Mouse (Mus musculus) liver, embryonic 16.5 days (tissue): ENCODE results near the gene Cgnl1. TPM values are rescaled to one million over a fixed set of nuclear protein-coding genes. Genes with fewer than 3 reads are reported as not detected.

ENCODE experiments used
- ATAC-seq: fragments of 200-750 bp; cut with Nextera tagmentation; 2 replicates; pipeline ENCODE4 v1.8.0; 2017; ENCODE audit warnings: low read depth, mild to moderate bottlenecking, moderate number of reproducible peaks, moderate library complexity
- H3K27ac ChIP-seq: fragments of 300-500 bp; sonication (generic); 2 replicates; pipeline ENCODE4 v1.5.1; 2014; ENCODE audit warnings: mild to moderate bottlenecking, low read length
- H3K27me3 ChIP-seq: fragments of 300-500 bp; sonication (generic); 2 replicates; pipeline ENCODE4 v1.6.1; 2014; ENCODE audit warnings: low read depth, low read length, mixed read lengths; ENCODE audit not compliant: control insufficient read depth, insufficient read depth
- H3K36me3 ChIP-seq: fragments of 300-500 bp; sonication (generic); 2 replicates; pipeline ENCODE4 v1.6.1; 2014; ENCODE audit warnings: mild to moderate bottlenecking; ENCODE audit not compliant: control insufficient read depth, insufficient read depth
- H3K4me1 ChIP-seq: fragments of 300-500 bp; sonication (generic); 2 replicates; pipeline ENCODE4 v1.6.1; 2014; ENCODE audit warnings: low read depth, low read length, mixed read lengths; ENCODE audit not compliant: control insufficient read depth
- H3K4me2 ChIP-seq: fragments of 300-500 bp; sonication (generic); 2 replicates; pipeline ENCODE4 v1.6.1; 2014; ENCODE audit warnings: low read depth, low read length, mixed read lengths
- H3K4me3 ChIP-seq: fragments of 300-500 bp; sonication (generic); 2 replicates; pipeline ENCODE4 v1.5.1; 2014; ENCODE audit warnings: low read depth, mild to moderate bottlenecking, low read length
- H3K9ac ChIP-seq: fragments of 300-500 bp; sonication (generic); 2 replicates; pipeline ENCODE4 v1.6.1; 2014; ENCODE audit warnings: low read depth, low read length
- H3K9me3 ChIP-seq: fragments of 300-500 bp; sonication (generic); replicated peaks from 2 replicates; pipeline ENCODE4 v1.6.1; 2016; ENCODE audit warnings: low read length; ENCODE audit not compliant: control insufficient read depth
- WGBS: fragments of 180-500 bp; shearing (Covaris S2); extraction: QIAGEN DNeasy Blood & Tissue Kit; methylation state at CpG from one replicate; pipeline ENCODE4 v1.1.7; 2014; ENCODE audit not compliant: insufficient replicate concordance; 5-methylcytosine and 5-hydroxymethylcytosine counted together
- polyA plus RNA-seq: library from polyadenylated mRNA; unstranded; fragments of >200 nt; fragmentation: Nextera tagmentation; extraction: Ambion mirVana; gene quantifications from 2 replicates; pipeline ENCODE4 v1.2.1, GENCODE M21; 2015

Gene Cgnl1
- polyA plus RNA-seq, 1 experiment from 2014 or later = 2.6 TPM

- Histone ChIP-seq H3K4me1 (peaks cover 14% of the 10 kb centered on the region), H3K9ac (no peak overlapping the region), H3K36me3 (no peaks in the 10 kb centered on the region), H3K27ac (no peak overlapping the region; the same call in 1 of the 2 replicates), H3K4me3 (no peak overlapping the region), H3K4me2 (0 out of 2 replicates have a peak overlapping the region, but pooled peaks have one; percentile 6), H3K9me3 (no peaks in the 10 kb centered on the region), H3K27me3 (no peaks in the 10 kb centered on the region)
- 20% methylated on average over 5 of the region's 5 CpGs for whole genome bisulfite sequencing
- ATAC-seq = peak; percentile 72
Measured at GRCm38 (mm10) chr9:71676988-71677688, 94.3 kb downstream of the Cgnl1 start.

DNA sequence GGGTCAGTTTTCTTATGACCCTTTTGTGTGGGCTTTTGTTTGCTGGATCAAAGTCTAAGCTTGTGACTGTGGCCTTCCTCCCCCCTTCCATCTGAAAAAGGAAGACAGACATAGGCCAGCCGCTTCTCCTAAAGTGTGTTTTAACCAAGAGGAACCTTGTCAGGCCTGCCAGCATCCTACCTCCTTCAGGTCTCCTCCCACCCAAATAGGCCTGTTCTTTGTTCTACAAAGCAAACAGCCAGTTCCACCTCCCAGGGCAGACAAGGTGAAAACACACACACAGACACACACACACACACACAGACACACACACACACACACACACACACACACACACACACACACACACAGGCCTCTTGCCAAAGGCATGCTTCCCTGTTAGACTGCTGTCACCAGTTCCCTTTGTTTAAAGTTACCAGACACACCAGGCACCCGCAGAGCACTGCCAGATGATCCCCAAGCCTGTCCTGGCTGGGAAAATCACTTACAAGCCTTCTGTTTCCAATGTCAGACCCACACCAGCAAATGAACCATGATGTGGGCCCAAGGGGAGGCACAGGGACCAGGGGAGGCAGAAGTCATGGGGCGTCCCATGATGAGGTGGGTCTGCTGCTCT is 95.5 kb downstream of the Cgnl1 start:
- 65% methylated on average over 3 of the region's 3 CpGs for WGBS

GRCm38 (mm10) chr9:71675216-71675615 is 96.2 kb downstream of the Cgnl1 start:
- H3K4me2 ChIP-seq = no peak overlapping the region
- H3K9ac ChIP-seq = no peak overlapping the region
- 86% methylated on average over 2 of the region's 2 CpGs for WGBS
- no peak overlapping the region for H3K27ac ChIP-seq
- no peaks in the 10 kb centered on the region for H3K9me3 ChIP-seq
- H3K4me3 ChIP-seq = no peak overlapping the region
- H3K4me1 ChIP-seq = peaks cover 14% of the 10 kb centered on the region
- H3K27me3 ChIP-seq = no peaks in the 10 kb centered on the region
- no peak for ATAC-seq
- H3K36me3 ChIP-seq = no peaks in the 10 kb centered on the region

More for the DNA sequence above, 95.5 kb downstream of the Cgnl1 start:
- no peak overlapping the region for H3K4me3 ChIP-seq
- no peak overlapping the region for H3K4me2 ChIP-seq
- peaks cover 14% of the 10 kb centered on the region for H3K4me1 ChIP-seq
- H3K27ac ChIP-seq = peak overlapping the region; percentile 54; the same call in 1 of the 2 replicates
- H3K27me3 ChIP-seq = no peaks in the 10 kb centered on the region
- H3K9ac ChIP-seq = no peak overlapping the region
- H3K36me3 ChIP-seq = no peaks in the 10 kb centered on the region
- no peaks in the 10 kb centered on the region for H3K9me3 ChIP-seq
- peak; percentile 42 for ATAC-seq

GRCm38 (mm10) chr9:71674476-71674875 is 96.9 kb downstream of the Cgnl1 start:
- Histone ChIP-seq H3K4me1 (peaks cover 16% of the 10 kb centered on the region), H3K9ac (no peak overlapping the region), H3K9me3 (no peaks in the 10 kb centered on the region), H3K4me2 (no peak overlapping the region), H3K4me3 (no peak overlapping the region), H3K36me3 (no peaks in the 10 kb centered on the region), H3K27ac (no peak overlapping the region), H3K27me3 (no peaks in the 10 kb centered on the region)
- ATAC-seq = no peak
- WGBS = 54% methylated on average over 5 of the region's 5 CpGs

DNA sequence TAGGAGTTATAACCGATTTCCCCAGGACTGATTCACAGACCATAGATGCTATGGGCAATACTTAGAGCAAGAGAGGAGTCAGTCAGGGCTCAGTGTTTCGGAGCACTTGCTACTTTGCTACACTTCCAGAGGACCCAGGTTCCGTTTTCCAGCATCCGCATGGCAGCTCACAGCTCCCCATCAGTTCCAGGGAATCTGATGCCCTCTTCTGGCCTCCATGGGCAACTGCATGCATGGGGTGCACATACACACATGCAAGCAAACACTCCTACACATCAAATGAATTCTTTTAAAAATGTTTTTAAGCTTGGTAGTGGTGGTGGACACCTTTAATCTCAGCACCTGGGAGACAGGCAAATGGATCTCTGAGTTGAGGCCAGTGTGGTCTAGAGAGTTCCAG is 98.9 kb downstream of the Cgnl1 start:
- Histone ChIP-seq H3K4me1 (peaks cover 16% of the 10 kb centered on the region), H3K4me2 (no peak overlapping the region), H3K9me3 (no peaks in the 10 kb centered on the region), H3K4me3 (no peak overlapping the region), H3K27ac (no peak overlapping the region), H3K27me3 (no peaks in the 10 kb centered on the region), H3K9ac (no peak overlapping the region), H3K36me3 (no peaks in the 10 kb centered on the region)
- WGBS = 82% methylated on average over 4 of the region's 4 CpGs
- no peak for ATAC-seq

DNA sequence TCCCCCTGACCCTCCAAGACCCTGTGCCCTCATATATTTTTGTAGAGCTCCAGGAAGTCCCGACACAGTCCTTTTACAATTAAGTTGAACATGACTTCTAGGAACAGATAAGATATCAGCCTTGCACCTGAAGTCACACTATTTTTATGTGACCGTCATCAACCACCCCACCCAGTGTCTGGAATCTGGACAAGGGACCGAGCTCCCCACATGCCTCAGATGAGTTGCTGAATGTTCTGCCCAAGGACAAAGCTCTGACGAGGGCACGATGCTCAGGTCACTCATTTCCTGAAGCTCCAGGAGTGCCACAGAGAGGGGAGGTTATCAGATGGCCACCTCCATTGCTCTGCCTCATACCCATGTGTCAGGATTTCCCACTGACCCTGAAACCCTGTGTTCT is 100.7 kb downstream of the Cgnl1 start:
- ATAC-seq = no peak
- 35% methylated on average over 5 of the region's 5 CpGs for WGBS
- Histone ChIP-seq H3K9me3 (no peaks in the 10 kb centered on the region), H3K9ac (no peak overlapping the region), H3K27me3 (no peaks in the 10 kb centered on the region), H3K4me2 (no peak overlapping the region), H3K27ac (no peak overlapping the region), H3K36me3 (no peaks in the 10 kb centered on the region), H3K4me1 (peaks cover 6% of the 10 kb centered on the region), H3K4me3 (no peak overlapping the region)

DNA sequence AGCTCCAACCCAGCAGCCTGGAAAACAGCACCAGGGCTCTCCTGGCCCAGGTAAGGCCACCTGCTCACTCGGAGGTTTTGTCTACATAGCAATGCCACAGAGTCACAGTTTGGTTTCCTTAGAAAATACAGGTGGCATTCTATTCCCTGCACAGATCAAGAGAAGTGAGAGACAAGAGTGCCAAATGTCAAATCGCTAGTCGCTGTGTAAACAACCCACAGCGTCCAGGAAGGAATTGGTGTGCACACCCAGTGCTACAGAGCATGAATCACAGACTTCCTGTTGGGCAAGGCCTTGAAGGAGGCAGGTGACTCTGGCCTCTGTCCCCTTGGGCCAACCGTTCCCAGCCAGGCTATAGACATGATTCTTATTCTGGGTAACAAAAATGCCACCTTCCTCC is 103.8 kb downstream of the Cgnl1 start:
- no peak for ATAC-seq
- Histone ChIP-seq H3K36me3 (no peaks in the 10 kb centered on the region), H3K4me2 (no peak overlapping the region), H3K4me3 (no peak overlapping the region), H3K9me3 (no peaks in the 10 kb centered on the region), H3K27me3 (no peaks in the 10 kb centered on the region), H3K27ac (no peak overlapping the region), H3K9ac (no peak overlapping the region), H3K4me1 (peaks cover 6% of the 10 kb centered on the region)
- WGBS = 22% methylated on average over 5 of the region's 5 CpGs

GRCm38 (mm10) chr9:71666432-71666831 is 105.0 kb downstream of the Cgnl1 start:
- Histone ChIP-seq H3K4me1 (peaks cover 6% of the 10 kb centered on the region), H3K9me3 (no peaks in the 10 kb centered on the region), H3K36me3 (no peaks in the 10 kb centered on the region), H3K9ac (no peak overlapping the region), H3K4me3 (no peak overlapping the region), H3K27ac (no peak overlapping the region), H3K27me3 (no peaks in the 10 kb centered on the region), H3K4me2 (no peak overlapping the region)
- no peak for ATAC-seq
- WGBS = 74% methylated on average over 6 of the region's 6 CpGs

GRCm38 (mm10) chr9:71665493-71665892 is 105.9 kb downstream of the Cgnl1 start:
- WGBS = 69% methylated on average over 3 of the region's 3 CpGs
- H3K4me2 ChIP-seq = no peak overlapping the region
- no peak overlapping the region for H3K27ac ChIP-seq
- no peaks in the 10 kb centered on the region for H3K27me3 ChIP-seq
- H3K9ac ChIP-seq = no peak overlapping the region
- no peaks in the 10 kb centered on the region for H3K9me3 ChIP-seq
- no peaks in the 10 kb centered on the region for H3K36me3 ChIP-seq
- no peak for ATAC-seq
- no peak overlapping the region for H3K4me3 ChIP-seq
- peaks cover 9% of the 10 kb centered on the region for H3K4me1 ChIP-seq
